Mouse (Mus musculus) midbrain, embryonic 14.5 days (tissue): ENCODE measurements around the gene Fggy. TPM values are rescaled to one million over a fixed set of nuclear protein-coding genes. Genes with fewer than 3 reads are reported as not detected.

Experiments
- ATAC-seq: fragments of 200-750 bp; cut with Nextera tagmentation; 2 replicates; pipeline ENCODE4 v1.8.0; 2017; ENCODE audit warnings: moderate number of reproducible peaks, moderate library complexity; ENCODE audit not compliant: low FRiP score, low TSS enrichment
- DNase-seq: peaks from one replicate; pipeline ENCODE4 v3.0.0-alpha.2; 2015
- H3K27ac ChIP-seq: fragments of 300-500 bp; sonication (generic); replicated peaks from 2 replicates; pipeline ENCODE4 v1.5.1; 2014; ENCODE audit warnings: mild to moderate bottlenecking, low read depth, low read length, moderate library complexity
- H3K27me3 ChIP-seq: fragments of 300-500 bp; sonication (generic); 2 replicates; pipeline ENCODE4 v1.6.1; 2014; ENCODE audit warnings: low read length, control low read depth, mixed read lengths; ENCODE audit not compliant: control insufficient read depth, insufficient read depth
- H3K36me3 ChIP-seq: fragments of 300-500 bp; sonication (generic); 2 replicates; pipeline ENCODE4 v1.6.1; 2014; ENCODE audit warnings: low read length, control low read depth; ENCODE audit not compliant: control insufficient read depth, insufficient read depth
- H3K4me1 ChIP-seq: fragments of 300-500 bp; sonication (generic); 2 replicates; pipeline ENCODE4 v1.6.1; 2014; ENCODE audit warnings: mild to moderate bottlenecking, antibody characterized with exemption, low read length, control low read depth; ENCODE audit not compliant: control insufficient read depth, insufficient read depth
- H3K4me2 ChIP-seq: fragments of 300-500 bp; sonication (generic); 2 replicates; pipeline ENCODE4 v1.6.1; 2014; ENCODE audit warnings: mild to moderate bottlenecking, low read length, moderate library complexity
- H3K4me3 ChIP-seq: fragments of 300-500 bp; sonication (generic); replicated peaks from 2 replicates; pipeline ENCODE4 v1.5.1; 2014; ENCODE audit warnings: low read depth, low read length
- H3K9ac ChIP-seq: fragments of 300-500 bp; sonication (generic); replicated peaks from 2 replicates; pipeline ENCODE4 v1.6.1; 2014; ENCODE audit warnings: mild to moderate bottlenecking, low read length, moderate library complexity
- H3K9me3 ChIP-seq: fragments of 300-500 bp; sonication (generic); 2 replicates; pipeline ENCODE4 v1.6.1; 2016; ENCODE audit warnings: low read length, control low read depth, mixed read lengths; ENCODE audit not compliant: control insufficient read depth
- WGBS: fragments of 180-500 bp; shearing (Covaris S2); extraction: QIAGEN DNeasy Blood & Tissue Kit; methylation state at CpG from one replicate; pipeline ENCODE4 v1.1.7; 2014; 5-methylcytosine and 5-hydroxymethylcytosine counted together
- polyA plus RNA-seq: library from polyadenylated mRNA; unstranded; fragments of >200 nt; fragmentation: Nextera tagmentation; extraction: Ambion mirVana; gene quantifications from 2 replicates; pipeline ENCODE4 v1.2.1, GENCODE M21; 2014

Gene Fggy
- polyA plus RNA-seq, 1 experiment from 2014 or later, result 8.8 TPM

DNA sequence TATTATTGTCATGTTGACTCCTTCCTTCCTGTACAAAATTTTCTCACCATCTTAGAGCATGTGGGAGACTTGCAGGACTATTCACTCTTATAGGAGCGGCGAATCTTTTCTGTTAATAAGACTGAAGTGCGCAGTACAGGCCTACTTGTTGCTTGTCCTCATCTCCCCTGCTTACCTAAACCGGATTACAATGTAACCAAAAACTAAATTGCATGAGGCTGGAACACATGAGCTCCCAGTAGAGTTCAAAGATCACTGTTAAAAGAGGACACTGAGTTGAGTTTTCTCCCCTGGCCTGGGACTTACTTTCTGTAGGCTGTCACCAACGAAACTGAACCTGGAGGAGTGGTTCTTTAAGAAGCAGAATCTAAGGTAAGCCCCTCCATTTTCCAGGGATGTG lies 21.9 kb downstream of the Fggy start:
- ATAC-seq (no peak), DNase-seq (no peak)
- no peak overlapping the region for H3K4me3 ChIP-seq
- no peaks in the 10 kb centered on the region for H3K9me3 ChIP-seq
- no peak overlapping the region for H3K9ac ChIP-seq
- H3K4me2 ChIP-seq, result no peak overlapping the region
- H3K27ac ChIP-seq, result no peak overlapping the region
- 95% methylated on average over 5 of the region's 5 CpGs for WGBS
- H3K27me3 ChIP-seq, result no peaks in the 10 kb centered on the region
- no peaks in the 10 kb centered on the region; the same call in 1 of the 2 replicates for H3K4me1 ChIP-seq
- H3K36me3 ChIP-seq, result no peaks in the 10 kb centered on the region

GRCm38 (mm10) chr4:95584107-95584762 lies 26.9 kb downstream of the Fggy start:
- no peak for DNase-seq
- H3K9me3 ChIP-seq, result no peaks in the 10 kb centered on the region
- ATAC-seq, result no peak
- 80% methylated on average over 4 of the region's 4 CpGs for WGBS
- no peak overlapping the region for H3K4me3 ChIP-seq
- H3K4me2 ChIP-seq, result no peak overlapping the region
- H3K4me1 ChIP-seq, result no peaks in the 10 kb centered on the region
- H3K9ac ChIP-seq, result no peak overlapping the region
- H3K27ac ChIP-seq, result no peak overlapping the region
- H3K27me3 ChIP-seq, result no peaks in the 10 kb centered on the region
- H3K36me3 ChIP-seq, result no peaks in the 10 kb centered on the region

DNA sequence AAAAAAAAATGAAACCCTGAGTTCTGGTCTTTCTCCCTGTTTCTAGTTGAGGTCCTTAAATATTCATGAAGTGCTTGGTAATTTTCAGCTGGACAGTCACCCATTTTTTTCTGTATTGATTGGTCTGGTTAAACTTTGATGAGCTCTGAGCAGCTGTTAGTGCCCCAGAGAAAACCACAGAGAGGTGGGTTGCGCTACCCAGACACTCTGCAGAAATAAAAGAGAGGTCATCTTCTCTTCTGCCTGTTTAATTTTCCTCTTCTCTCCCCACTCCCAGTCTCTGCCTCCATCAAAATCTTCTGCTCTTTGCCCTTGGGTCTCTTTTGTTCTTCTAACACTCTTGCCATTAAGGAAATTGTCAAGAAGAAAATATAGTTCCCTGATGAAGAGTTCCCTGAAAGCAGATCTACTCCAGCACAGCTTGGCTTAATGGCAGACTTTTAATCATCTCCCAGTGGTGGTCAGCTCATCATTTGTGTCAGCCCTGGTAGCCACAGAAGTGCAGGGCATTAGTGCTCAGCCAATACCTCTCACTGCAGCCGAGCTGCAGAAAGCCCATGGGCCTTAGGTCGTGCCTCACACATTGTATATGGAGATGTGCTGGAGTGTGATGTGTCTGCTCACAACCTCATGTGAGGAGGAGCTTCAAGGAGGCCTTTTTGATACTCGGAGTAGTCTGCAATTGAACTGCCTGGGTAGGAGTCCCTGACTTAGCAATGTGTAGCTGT lies 29.1 kb downstream of the Fggy start:
- no peaks in the 10 kb centered on the region for H3K9me3 ChIP-seq
- no peak overlapping the region for H3K9ac ChIP-seq
- no peaks in the 10 kb centered on the region for H3K36me3 ChIP-seq
- no peaks in the 10 kb centered on the region for H3K4me1 ChIP-seq
- peak; percentile 31; the same call in 1 of the 2 replicates for ATAC-seq
- 68% methylated on average over 4 of the region's 4 CpGs for WGBS
- H3K27me3 ChIP-seq, result no peaks in the 10 kb centered on the region
- H3K27ac ChIP-seq, result no peak overlapping the region
- H3K4me2 ChIP-seq, result no peak overlapping the region
- no peak for DNase-seq
- no peak overlapping the region for H3K4me3 ChIP-seq

DNA sequence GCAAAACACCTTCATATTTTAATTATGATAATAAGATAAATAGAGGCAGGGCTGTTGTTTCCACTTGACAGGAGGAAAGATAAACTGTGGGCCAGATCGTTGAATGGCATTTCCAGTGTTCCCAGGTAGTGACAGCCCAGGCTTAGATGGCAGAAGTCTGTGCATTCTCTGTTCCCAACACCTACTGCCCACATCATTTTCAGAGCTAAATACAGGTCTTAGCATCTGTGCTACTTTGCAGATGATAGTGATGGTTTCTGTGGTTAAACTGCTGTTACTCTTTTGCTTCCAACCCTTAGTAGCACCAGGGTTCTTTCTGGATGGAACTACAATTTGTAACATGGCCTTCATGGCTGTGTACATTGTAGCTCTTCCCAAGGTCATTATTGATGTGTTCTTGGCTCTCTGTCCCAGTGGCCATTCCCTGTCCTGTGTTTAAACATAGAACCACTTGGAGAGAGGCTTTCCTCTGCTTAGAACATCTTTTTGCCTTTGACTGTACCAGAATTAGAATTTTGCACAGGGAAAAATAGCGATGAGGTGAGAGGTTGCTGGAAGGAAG lies 31.5 kb downstream of the Fggy start:
- H3K27ac ChIP-seq, result no peak overlapping the region
- H3K4me2 ChIP-seq, result no peak overlapping the region
- no peaks in the 10 kb centered on the region for H3K36me3 ChIP-seq
- H3K4me3 ChIP-seq, result no peak overlapping the region
- no peak overlapping the region for H3K9ac ChIP-seq
- H3K9me3 ChIP-seq, result no peaks in the 10 kb centered on the region
- DNase-seq (no peak), ATAC-seq (no peak)
- H3K27me3 ChIP-seq, result no peaks in the 10 kb centered on the region
- 89% methylated on average over 2 of the region's 2 CpGs for WGBS
- H3K4me1 ChIP-seq, result no peaks in the 10 kb centered on the region

- DNase-seq (no peak), ATAC-seq (no peak)
- no peak overlapping the region for H3K27ac ChIP-seq
- H3K9ac ChIP-seq, result no peak overlapping the region
- H3K27me3 ChIP-seq, result no peaks in the 10 kb centered on the region
- H3K4me2 ChIP-seq, result no peak overlapping the region
- no peak overlapping the region for H3K4me3 ChIP-seq
- H3K9me3 ChIP-seq, result no peaks in the 10 kb centered on the region
- 89% methylated on average over 3 of the region's 3 CpGs for WGBS
- H3K36me3 ChIP-seq, result no peaks in the 10 kb centered on the region
- H3K4me1 ChIP-seq, result no peaks in the 10 kb centered on the region
Observed at GRCm38 (mm10) chr4:95590878-95591277, 33.6 kb downstream of the Fggy start.

DNA sequence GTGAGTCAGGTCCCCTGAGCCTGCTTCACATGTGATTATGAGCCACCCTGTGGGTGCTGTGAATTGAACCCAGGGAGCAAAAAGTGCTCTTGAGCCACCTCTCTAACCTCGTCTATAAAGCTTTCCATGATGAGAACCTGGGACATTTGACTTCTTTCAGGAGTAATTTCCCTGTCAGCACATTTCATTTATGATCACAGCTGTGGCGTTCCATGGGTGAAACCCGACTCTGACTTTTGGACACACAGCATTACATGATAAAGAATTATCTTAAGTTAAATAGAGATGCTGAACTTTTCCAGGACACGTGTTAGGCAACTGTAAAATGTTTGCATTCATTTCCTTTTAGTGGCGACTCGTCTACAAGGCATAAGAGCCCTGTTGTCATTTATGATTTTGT lies 39.9 kb downstream of the Fggy start:
- Histone ChIP-seq H3K27me3 (no peaks in the 10 kb centered on the region), H3K9ac (no peak overlapping the region), H3K36me3 (no peaks in the 10 kb centered on the region), H3K27ac (no peak overlapping the region), H3K4me2 (no peak overlapping the region), H3K9me3 (no peaks in the 10 kb centered on the region), H3K4me3 (no peak overlapping the region), H3K4me1 (no peaks in the 10 kb centered on the region)
- DNase-seq (no peak), ATAC-seq (no peak)
- WGBS, result 88% methylated on average over 6 of the region's 6 CpGs

- no peak for DNase-seq
- H3K4me3 ChIP-seq, result no peak overlapping the region
- H3K4me1 ChIP-seq, result no peaks in the 10 kb centered on the region
- WGBS, result 92% methylated on average over 4 of the region's 4 CpGs
- no peaks in the 10 kb centered on the region for H3K36me3 ChIP-seq
- H3K9me3 ChIP-seq, result no peaks in the 10 kb centered on the region
- H3K27me3 ChIP-seq, result no peaks in the 10 kb centered on the region
- no peak overlapping the region for H3K4me2 ChIP-seq
- H3K9ac ChIP-seq, result no peak overlapping the region
- H3K27ac ChIP-seq, result no peak overlapping the region
- no peak for ATAC-seq
Observed at GRCm38 (mm10) chr4:95601776-95602175, 44.5 kb downstream of the Fggy start.

DNA sequence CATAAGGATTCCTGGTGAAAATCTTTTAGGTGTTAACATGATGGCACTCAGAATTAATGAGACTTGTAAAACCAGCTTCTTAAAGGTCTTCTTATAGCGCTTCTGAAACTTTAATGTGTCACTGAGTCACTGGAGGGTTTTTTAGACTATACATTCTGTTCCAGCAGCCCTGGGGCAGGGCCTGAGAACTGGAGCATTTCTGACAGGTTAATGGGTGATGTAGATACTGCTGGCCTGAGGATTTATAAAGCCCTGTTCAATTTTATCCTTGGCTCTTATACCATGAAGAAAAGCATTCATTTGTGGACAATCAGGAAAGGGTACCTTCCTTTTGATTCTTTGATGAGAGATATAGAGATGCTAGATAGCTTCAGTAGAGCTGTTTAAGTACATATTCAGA lies 45.9 kb downstream of the Fggy start:
- 94% methylated on average over 1 of the region's 1 CpGs for WGBS
- Histone ChIP-seq H3K4me2 (no peak overlapping the region), H3K4me1 (no peaks in the 10 kb centered on the region), H3K36me3 (no peaks in the 10 kb centered on the region), H3K9me3 (no peaks in the 10 kb centered on the region), H3K9ac (no peak overlapping the region), H3K4me3 (no peak overlapping the region), H3K27me3 (no peaks in the 10 kb centered on the region), H3K27ac (no peak overlapping the region)
- ATAC-seq (no peak), DNase-seq (no peak)

DNA sequence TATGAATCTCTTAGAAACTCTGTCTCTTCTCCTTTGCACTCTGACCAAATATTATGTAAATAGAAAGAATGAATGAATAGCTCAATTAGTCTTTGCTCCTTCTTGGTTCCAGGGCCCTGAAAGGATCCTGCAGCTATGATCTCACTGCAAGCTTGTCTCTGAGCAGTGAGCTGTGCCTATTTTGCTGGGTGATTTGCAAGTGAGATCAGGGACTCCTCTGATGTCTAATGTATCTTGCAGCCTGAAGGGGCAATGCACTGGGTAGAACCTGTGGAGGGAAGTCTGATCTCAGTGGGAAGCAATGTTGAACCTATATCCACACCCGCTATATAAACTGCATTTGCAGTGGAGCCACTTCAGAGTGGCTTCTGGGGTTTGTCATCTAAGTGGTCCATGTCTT lies 53.4 kb downstream of the Fggy start:
- Histone ChIP-seq H3K4me1 (no peaks in the 10 kb centered on the region), H3K27ac (no peak overlapping the region), H3K27me3 (no peaks in the 10 kb centered on the region), H3K4me3 (no peak overlapping the region), H3K36me3 (no peaks in the 10 kb centered on the region), H3K9ac (no peak overlapping the region), H3K9me3 (no peaks in the 10 kb centered on the region), H3K4me2 (no peak overlapping the region)
- ATAC-seq, result no peak
- DNase-seq, result no peak
- 93% methylated on average over 1 of the region's 1 CpGs for WGBS
